Mouse (Mus musculus): Measurements from ENCODE around the gene Tnrc6c. TPM values are rescaled to one million over a fixed set of nuclear protein-coding genes. Genes with fewer than 3 reads are reported as not detected.

Tnrc6c gene
- polyA plus RNA-seq (2012; ENCODE audit: insufficient read depth, low replicate concordance): 5.7 and 9.3 TPM in 2 replicates

GRCm38 (mm10) chr11:117653491-117654351 lies at the start of gene Tnrc6c:
Gene Tnrc6c, plus strand, starts transcription at chr11:117654289.
- Histone ChIP-seq H3K4me1 (peaks cover 27% of the 10 kb centered on the region), H3K36me3 (replicated peaks; ENCODE audit: low read length) (no peaks in the 10 kb centered on the region), H3K9me3 (0 out of 2 replicates have a peak, but pooled peaks cover 7% of the 10 kb centered on the region), H3K4me3 (replicated peaks) (peak within 1 kb of the TSS; percentile 92), H3K27me3 (replicated peaks) (peaks cover 56% of the 10 kb centered on the region)
- TF ChIP-seq FLI1 (IDR thresholded peaks at IDR 0.05; ENCODE audit: low read length) (no peak), GATA1 (IDR thresholded peaks at IDR 0.05; ENCODE audit: borderline replicate concordance, low read length) (no peak)

- TF ChIP-seq FLI1 (IDR thresholded peaks at IDR 0.05; ENCODE audit: low read length) (no peak), GATA1 (IDR thresholded peaks at IDR 0.05; ENCODE audit: borderline replicate concordance, low read length) (no peak)
- H3K36me3 ChIP-seq (replicated peaks; ENCODE audit: low read length): no peaks in the 10 kb centered on the region
- H3K27me3 ChIP-seq (replicated peaks): peaks cover 88% of the 10 kb centered on the region
- no peaks in the 10 kb centered on the region for H3K9me3 ChIP-seq
- peaks cover 10% of the 10 kb centered on the region for H3K4me1 ChIP-seq
- no peak overlapping the region for H3K4me3 ChIP-seq (replicated peaks)
Measured at GRCm38 (mm10) chr11:117606137-117606536, 48.0 kb upstream of the Tnrc6c start.

- Histone ChIP-seq H3K36me3 (replicated peaks; ENCODE audit: low read length) (no peaks in the 10 kb centered on the region), H3K27me3 (replicated peaks) (peaks cover 86% of the 10 kb centered on the region), H3K4me3 (replicated peaks) (peak overlapping the region; percentile 23), H3K9me3 (no peaks in the 10 kb centered on the region), H3K4me1 (peaks cover 15% of the 10 kb centered on the region)
- TF ChIP-seq FLI1 (IDR thresholded peaks at IDR 0.05; ENCODE audit: low read length) (no peak), GATA1 (IDR thresholded peaks at IDR 0.05; ENCODE audit: borderline replicate concordance, low read length) (no peak)
Measured at GRCm38 (mm10) chr11:117606605-117607203, 47.4 kb upstream of the Tnrc6c start.

GRCm38 (mm10) chr11:117608141-117608789 lies 45.8 kb upstream of the Tnrc6c start:
- Histone ChIP-seq H3K4me1 (peaks cover 21% of the 10 kb centered on the region), H3K27me3 (replicated peaks) (peaks cover 84% of the 10 kb centered on the region)

GRCm38 (mm10) chr11:117608976-117609375 lies 45.1 kb upstream of the Tnrc6c start:
- peaks cover 79% of the 10 kb centered on the region for H3K27me3 ChIP-seq (replicated peaks)
- H3K36me3 ChIP-seq (replicated peaks; ENCODE audit: low read length): no peaks in the 10 kb centered on the region
- TF ChIP-seq GATA1 (IDR thresholded peaks at IDR 0.05; ENCODE audit: borderline replicate concordance, low read length): no peak
- TF ChIP-seq FLI1 (IDR thresholded peaks at IDR 0.05; ENCODE audit: low read length): no peak
- H3K9me3 ChIP-seq: no peaks in the 10 kb centered on the region
- peaks cover 21% of the 10 kb centered on the region for H3K4me1 ChIP-seq
- H3K4me3 ChIP-seq (replicated peaks): no peak overlapping the region

More at GRCm38 (mm10) chr11:117608141-117608789, 45.8 kb upstream of the Tnrc6c start:
- Histone ChIP-seq H3K4me3 (replicated peaks) (no peak overlapping the region), H3K9me3 (no peaks in the 10 kb centered on the region), H3K36me3 (replicated peaks; ENCODE audit: low read length) (no peaks in the 10 kb centered on the region)
- no peak for TF ChIP-seq GATA1 (IDR thresholded peaks at IDR 0.05; ENCODE audit: borderline replicate concordance, low read length)
- no peak for TF ChIP-seq FLI1 (IDR thresholded peaks at IDR 0.05; ENCODE audit: low read length)

- TF ChIP-seq GATA1 (IDR thresholded peaks at IDR 0.05; ENCODE audit: borderline replicate concordance, low read length): no peak
- Histone ChIP-seq H3K27me3 (replicated peaks) (peaks cover 79% of the 10 kb centered on the region), H3K4me1 (peaks cover 21% of the 10 kb centered on the region), H3K4me3 (replicated peaks) (no peak overlapping the region), H3K36me3 (replicated peaks; ENCODE audit: low read length) (no peaks in the 10 kb centered on the region), H3K9me3 (no peaks in the 10 kb centered on the region)
Measured at GRCm38 (mm10) chr11:117610589-117610988, 43.5 kb upstream of the Tnrc6c start.

- no peaks in the 10 kb centered on the region for H3K9me3 ChIP-seq
Measured at GRCm38 (mm10) chr11:117611068-117611467, 43.0 kb upstream of the Tnrc6c start.

GRCm38 (mm10) chr11:117611860-117612259 lies 42.2 kb upstream of the Tnrc6c start:
- Histone ChIP-seq H3K27me3 (replicated peaks) (peaks cover 79% of the 10 kb centered on the region), H3K9me3 (no peaks in the 10 kb centered on the region), H3K4me3 (replicated peaks) (no peak overlapping the region), H3K36me3 (replicated peaks; ENCODE audit: low read length) (no peaks in the 10 kb centered on the region), H3K4me1 (peaks cover 14% of the 10 kb centered on the region)
- TF ChIP-seq GATA1 (IDR thresholded peaks at IDR 0.05; ENCODE audit: borderline replicate concordance, low read length) (no peak), FLI1 (IDR thresholded peaks at IDR 0.05; ENCODE audit: low read length) (no peak)

More at GRCm38 (mm10) chr11:117611068-117611467, 43.0 kb upstream of the Tnrc6c start:
- TF ChIP-seq GATA1 (IDR thresholded peaks at IDR 0.05; ENCODE audit: borderline replicate concordance, low read length): no peak
- TF ChIP-seq FLI1 (IDR thresholded peaks at IDR 0.05; ENCODE audit: low read length): no peak
- Histone ChIP-seq H3K27me3 (replicated peaks) (peaks cover 77% of the 10 kb centered on the region), H3K36me3 (replicated peaks; ENCODE audit: low read length) (no peaks in the 10 kb centered on the region), H3K4me3 (replicated peaks) (peak overlapping the region; percentile 64), H3K4me1 (peaks cover 20% of the 10 kb centered on the region)

GRCm38 (mm10) chr11:117612885-117613284 lies 41.2 kb upstream of the Tnrc6c start:
- Histone ChIP-seq H3K4me3 (replicated peaks) (no peak overlapping the region), H3K4me1 (peaks cover 14% of the 10 kb centered on the region), H3K9me3 (no peaks in the 10 kb centered on the region), H3K27me3 (replicated peaks) (peaks cover 83% of the 10 kb centered on the region), H3K36me3 (replicated peaks; ENCODE audit: low read length) (no peaks in the 10 kb centered on the region)
- TF ChIP-seq FLI1 (IDR thresholded peaks at IDR 0.05; ENCODE audit: low read length): no peak
- no peak for TF ChIP-seq GATA1 (IDR thresholded peaks at IDR 0.05; ENCODE audit: borderline replicate concordance, low read length)
